Mouse (Mus musculus) gastrocnemius, postnatal 25 days (tissue): ENCODE results near the gene Gm4981. TPM values are rescaled to one million over a fixed set of nuclear protein-coding genes. Genes with fewer than 3 reads are reported as not detected.
"Not testable (repeated sequence)": the region's sequence is repeated elsewhere in the genome, so short reads cannot be mapped to it uniquely, and the experiment has no call there.

Experiments
- DNase-seq: peaks from one replicate; pipeline ENCODE4 v3.0.0; 2022
- total RNA-seq, 2 experiments: library from RNA; stranded (reverse); gene quantifications; 1 replicate in 1 of 2; 2 replicates in 1 of 2; pipeline ENCODE4 v1.2.3; 2021

The Gm4981 gene
- total RNA-seq, 2 experiments from 2014 or later, result not detected

- not testable (repeated sequence) for DNase-seq
Observed at GRCm38 (mm10) chr10:58223161-58223560, 13.3 kb downstream of the Gm4981 start.

GRCm38 (mm10) chr10:58221571-58221970 lies 14.9 kb downstream of the Gm4981 start:
- not testable (repeated sequence) for DNase-seq

GRCm38 (mm10) chr10:58220726-58221125 lies 15.8 kb downstream of the Gm4981 start:
- no peak for DNase-seq

GRCm38 (mm10) chr10:58217366-58217765 lies 19.1 kb downstream of the Gm4981 start:
- DNase-seq, result no peak

GRCm38 (mm10) chr10:58215353-58215752 lies 21.1 kb downstream of the Gm4981 start:
- no peak for DNase-seq

GRCm38 (mm10) chr10:58214934-58215333 lies 21.6 kb downstream of the Gm4981 start:
- no peak for DNase-seq

- no peak for DNase-seq
Observed at GRCm38 (mm10) chr10:58214497-58214896, 22.0 kb downstream of the Gm4981 start.

- no peak for DNase-seq
Observed at GRCm38 (mm10) chr10:58212230-58212629, 24.3 kb downstream of the Gm4981 start.

GRCm38 (mm10) chr10:58211213-58211612 lies 25.3 kb downstream of the Gm4981 start:
- DNase-seq, result no peak

GRCm38 (mm10) chr10:58210514-58210913 lies 26.0 kb downstream of the Gm4981 start:
- DNase-seq, result no peak

- DNase-seq, result no peak
Observed at GRCm38 (mm10) chr10:58209710-58210467, 26.6 kb downstream of the Gm4981 start.

- DNase-seq, result no peak
Observed at GRCm38 (mm10) chr10:58206639-58207404, 29.7 kb downstream of the Gm4981 start.

- DNase-seq, result no peak
Observed at GRCm38 (mm10) chr10:58205986-58206385, 30.5 kb downstream of the Gm4981 start.

Other genes with a start within 250 kb of the Gm4981 start
- not detected for gene AW822073, start 11.8 kb downstream of the Gm4981 start, total RNA-seq
- gene Duxf3, start 4.0 kb downstream of the Gm4981 start, total RNA-seq, result not detected
- 10 to 100 TPM; 21.4 to 22.9 TPM for gene Gcc2, start 18.8 kb upstream of the Gm4981 start, total RNA-seq
- 10 to 100 TPM; 37.5 to 41.0 TPM for gene Lims1, start 86.8 kb upstream of the Gm4981 start, total RNA-seq
- gene Ranbp2, start 210.2 kb upstream of the Gm4981 start, total RNA-seq, result 10 to 100 TPM; 39.5 to 40.1 TPM